21 mouse cellular contexts compared by ENCODE assay signal in the genomic region with DNA sequence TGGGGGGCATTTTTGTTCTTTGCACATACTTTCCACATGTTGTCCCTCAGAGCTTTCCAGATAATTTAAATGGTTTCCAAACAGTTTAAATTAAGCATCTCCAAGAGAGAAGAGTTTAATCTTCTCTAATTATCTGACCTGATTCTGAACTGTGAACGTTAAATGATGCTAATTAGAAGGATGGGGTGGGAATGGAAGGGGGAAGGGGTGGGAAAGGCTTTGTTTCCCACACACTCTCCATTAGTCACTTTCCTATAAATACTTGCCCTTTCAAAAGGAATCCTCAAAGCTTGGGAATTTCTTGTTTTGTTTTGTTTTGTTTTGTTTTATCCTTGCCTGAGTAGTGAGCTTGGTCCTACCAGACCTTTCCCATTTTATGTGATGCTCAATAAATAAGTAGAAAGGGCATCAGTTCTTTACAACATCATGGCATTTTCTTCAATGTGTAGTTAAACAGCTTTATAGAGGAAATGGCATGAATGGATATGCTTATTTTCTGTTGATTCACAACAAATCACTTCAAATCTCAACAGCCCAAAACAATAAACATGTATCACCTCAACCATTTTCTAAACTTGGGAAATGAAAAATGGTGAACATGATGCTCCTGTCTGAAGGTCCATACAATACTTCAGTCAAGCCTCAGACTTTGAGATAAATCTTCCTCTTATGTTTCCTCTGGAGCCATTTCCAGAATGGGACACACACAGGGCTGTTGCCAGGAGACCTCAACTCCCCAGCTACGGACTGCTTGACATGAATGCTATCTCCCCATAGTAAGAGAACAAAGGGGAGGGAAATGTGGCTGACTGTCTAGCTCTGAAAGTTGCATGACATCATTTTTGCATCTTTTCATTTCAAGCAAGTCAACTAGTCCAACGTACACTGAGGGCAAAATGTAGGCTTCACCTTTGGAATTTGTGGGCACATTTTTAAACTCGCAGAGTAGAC. TPM values are rescaled to one million over a fixed set of nuclear protein-coding genes. Genes with fewer than 3 reads are reported as not detected.
DNase-seq lines count a peak whose midpoint lies in the region; ATAC-seq and TF ChIP-seq lines count a peak whose summit lies in the region.
"Had no signal": no experiment of that assay in that cellular context is flagged by ENCODE, and none has a peak within 500 bp of the region (broad histone marks: within the 10 kb centered on the region; RNA-seq: fewer than 3 reads in every experiment).

No protein-coding gene starts in this region.

- H3K27ac ChIP-seq in forebrain, embryonic 11.5 days (ENCODE audit: low read depth, low read length), result no peak overlapping the region
- H3K27ac ChIP-seq in forebrain, embryonic 10.5 days, result no peak overlapping the region
- no peak overlapping the region for H3K27ac ChIP-seq in hindbrain, embryonic 13.5 days
- no peak overlapping the region for H3K27ac ChIP-seq in midbrain, postnatal 0 days (ENCODE audit: low read depth, low read length)
- H3K27ac ChIP-seq: heart, embryonic 10.5 days; layer of hippocampus, adult 2 months; limb, embryonic 15.5 days; liver, embryonic 15.5 days; macrophage had no signal

- DNase-seq in forebrain, embryonic 11.5 days (ENCODE audit: low spot score), result no peak
- no peak for DNase-seq in forebrain, embryonic 10.5 days (ENCODE audit: extremely low spot score, low spot score)
- peak; percentile 42 for DNase-seq in brain, adult 2 months (ENCODE audit: low read depth, low spot score)
- DNase-seq in midbrain, postnatal 0 days (ENCODE audit: low spot score), result peak; percentile 17
- DNase-seq in heart, postnatal 14 days, result no peak
- DNase-seq in ovary, postnatal 36 days (ENCODE audit: low spot score), result no peak
- DNase-seq in heart, adult 9 months (ENCODE audit: low spot score in 2 of 2), result no peak
- DNase-seq: adrenal gland, postnatal 36 days; cerebellum, adult 8-10 months; forebrain, postnatal 0 days; gastrocnemius, postnatal 36 days; kidney, adult 8-10 months; kidney, postnatal 14 days; thymus, postnatal 4 days had no signal

- no peaks in the 10 kb centered on the region for H3K27me3 ChIP-seq in forebrain, embryonic 11.5 days (ENCODE audit: control insufficient read depth, insufficient read depth, low read length)
- H3K27me3 ChIP-seq in forebrain, embryonic 10.5 days (ENCODE audit: poor library complexity, severe bottlenecking), result peaks cover under 1% of the 10 kb centered on the region; the same call in 1 of the 2 replicates
- H3K27me3 ChIP-seq in hindbrain, embryonic 13.5 days, result no peaks in the 10 kb centered on the region
- no peaks in the 10 kb centered on the region for H3K27me3 ChIP-seq in midbrain, postnatal 0 days (ENCODE audit: insufficient read depth, low read length)
- H3K27me3 ChIP-seq: limb, embryonic 15.5 days; liver, embryonic 15.5 days had no signal

- no peaks in the 10 kb centered on the region; the same call in 1 of the 2 replicates for H3K4me1 ChIP-seq in forebrain, embryonic 11.5 days (replicated peaks; ENCODE audit: control insufficient read depth, insufficient read depth, low read length)
- H3K4me1 ChIP-seq in forebrain, embryonic 10.5 days, result peaks cover 15% of the 10 kb centered on the region
- peaks cover 8% of the 10 kb centered on the region for H3K4me1 ChIP-seq in hindbrain, embryonic 13.5 days (replicated peaks)
- no peaks in the 10 kb centered on the region for H3K4me1 ChIP-seq in midbrain, postnatal 0 days (ENCODE audit: insufficient read depth, low read length)
- H3K4me1 ChIP-seq: heart, embryonic 10.5 days; limb, embryonic 15.5 days had no signal

- no peak overlapping the region for H3K9ac ChIP-seq in forebrain, embryonic 11.5 days (ENCODE audit: low read length)
- no peak overlapping the region for H3K9ac ChIP-seq in hindbrain, embryonic 13.5 days
- no peak overlapping the region for H3K9ac ChIP-seq in midbrain, postnatal 0 days (replicated peaks; ENCODE audit: low read length, poor library complexity, severe bottlenecking)
- H3K9ac ChIP-seq: forebrain, postnatal 0 days; limb, embryonic 15.5 days; liver, embryonic 15.5 days had no signal

- intact Hi-C loops in heart, postnatal 14 days (cut with DNase I), result no loop called here

- no peaks in the 10 kb centered on the region for H3K9me3 ChIP-seq in forebrain, embryonic 11.5 days (ENCODE audit: control insufficient read depth, low read length)
- no peaks in the 10 kb centered on the region for H3K9me3 ChIP-seq in forebrain, embryonic 10.5 days
- H3K9me3 ChIP-seq in hindbrain, embryonic 13.5 days, result no peaks in the 10 kb centered on the region
- H3K9me3 ChIP-seq in midbrain, postnatal 0 days (ENCODE audit: low read length), result no peaks in the 10 kb centered on the region
- H3K9me3 ChIP-seq: G1E; heart, embryonic 10.5 days; limb, embryonic 15.5 days; liver, embryonic 15.5 days had no signal

- H3K4me3 ChIP-seq in forebrain, embryonic 11.5 days (ENCODE audit: low read depth, low read length), result no peak overlapping the region
- H3K4me3 ChIP-seq in forebrain, embryonic 10.5 days, result no peak overlapping the region
- no peak overlapping the region for H3K4me3 ChIP-seq in hindbrain, embryonic 13.5 days
- H3K4me3 ChIP-seq in midbrain, postnatal 0 days (ENCODE audit: low read depth, low read length), result no peak overlapping the region
- H3K4me3 ChIP-seq: heart, embryonic 10.5 days; layer of hippocampus, adult 2 months; limb, embryonic 15.5 days; liver, embryonic 15.5 days had no signal

- H3K36me3 ChIP-seq in forebrain, embryonic 11.5 days (ENCODE audit: control insufficient read depth, insufficient read depth, low read length), result no peaks in the 10 kb centered on the region
- H3K36me3 ChIP-seq in forebrain, embryonic 10.5 days (replicated peaks), result no peaks in the 10 kb centered on the region
- H3K36me3 ChIP-seq in hindbrain, embryonic 13.5 days, result no peaks in the 10 kb centered on the region
- H3K36me3 ChIP-seq in midbrain, postnatal 0 days (ENCODE audit: insufficient read depth, low read length), result no peaks in the 10 kb centered on the region
- H3K36me3 ChIP-seq: G1E; heart, embryonic 10.5 days; limb, embryonic 15.5 days; liver, embryonic 15.5 days had no signal

- H3K4me2 ChIP-seq in forebrain, embryonic 11.5 days (ENCODE audit: low read depth, low read length, severe bottlenecking), result no peak overlapping the region
- H3K4me2 ChIP-seq in hindbrain, embryonic 13.5 days, result no peak overlapping the region
- H3K4me2 ChIP-seq in midbrain, postnatal 0 days (ENCODE audit: low read depth, low read length, poor library complexity, severe bottlenecking), result no peak overlapping the region
- H3K4me2 ChIP-seq: limb, embryonic 15.5 days; liver, embryonic 15.5 days had no signal

- no peak for TF ChIP-seq CTCF in midbrain, postnatal 0 days (IDR thresholded peaks at IDR 0.05)

- WGBS in forebrain, embryonic 11.5 days, result 32% methylated on average over 4 of the region's 4 CpGs
- WGBS in forebrain, embryonic 10.5 days, result 53% methylated on average over 4 of the region's 4 CpGs
- 14% methylated on average over 4 of the region's 4 CpGs for WGBS in hindbrain, embryonic 13.5 days
- WGBS in midbrain, postnatal 0 days, result 33% methylated on average over 4 of the region's 4 CpGs

- ATAC-seq in forebrain, embryonic 11.5 days (replicated peaks; ENCODE audit: low FRiP score), result peak; percentile 51
- ATAC-seq in hindbrain, embryonic 13.5 days (ENCODE audit: low FRiP score), result peak; percentile 63; the same call in 1 of the 2 replicates
- ATAC-seq in midbrain, postnatal 0 days (ENCODE audit: low FRiP score), result no peak
- ATAC-seq: forebrain, postnatal 0 days had no signal

RNA-seq across cellular contexts. Expression of a gene that starts 46.7 kb away (rescaled TPM):
- 55.1 and 63.8 TPM in 2 replicates for polyA plus RNA-seq in forebrain, embryonic 11.5 days (2014; fragmentation: Nextera tagmentation; extraction: Ambion mirVana)
- polyA plus RNA-seq in forebrain, embryonic 10.5 days (2016; fragmentation: Nextera tagmentation; extraction: Ambion mirVana), result 35.0 and 36.1 TPM in 2 replicates
- polyA plus RNA-seq in hindbrain, embryonic 13.5 days (2015; fragmentation: Nextera tagmentation; extraction: Ambion mirVana), result 122 and 139 TPM in 2 replicates
- total RNA-seq in midbrain, postnatal 0 days (2014; rRNA removed), result 67.4 and 94.0 TPM in 2 replicates
- 117 and 129 TPM in 2 replicates for polyA plus RNA-seq in midbrain, postnatal 0 days (2015; fragmentation: Nextera tagmentation; extraction: Ambion mirVana)
- 10 to 100 TPM; 23.6 to 27.4 TPM for total RNA-seq in heart, postnatal 14 days (2021)

Comparison
In these comparisons a context has a peak if more than half of its experiments do, and no peak if none do; other contexts are left out.
1. DNase-seq: peak in brain, adult 2 months (single experiment) and midbrain, postnatal 0 days (single experiment); none in forebrain, embryonic 11.5 days (single experiment), forebrain, embryonic 10.5 days (single experiment), heart, postnatal 14 days (0 of 2), ovary, postnatal 36 days (single experiment) and heart, adult 9 months (0 of 2).